10 mouse cellular contexts compared by ENCODE assay signal in the genomic region with DNA sequence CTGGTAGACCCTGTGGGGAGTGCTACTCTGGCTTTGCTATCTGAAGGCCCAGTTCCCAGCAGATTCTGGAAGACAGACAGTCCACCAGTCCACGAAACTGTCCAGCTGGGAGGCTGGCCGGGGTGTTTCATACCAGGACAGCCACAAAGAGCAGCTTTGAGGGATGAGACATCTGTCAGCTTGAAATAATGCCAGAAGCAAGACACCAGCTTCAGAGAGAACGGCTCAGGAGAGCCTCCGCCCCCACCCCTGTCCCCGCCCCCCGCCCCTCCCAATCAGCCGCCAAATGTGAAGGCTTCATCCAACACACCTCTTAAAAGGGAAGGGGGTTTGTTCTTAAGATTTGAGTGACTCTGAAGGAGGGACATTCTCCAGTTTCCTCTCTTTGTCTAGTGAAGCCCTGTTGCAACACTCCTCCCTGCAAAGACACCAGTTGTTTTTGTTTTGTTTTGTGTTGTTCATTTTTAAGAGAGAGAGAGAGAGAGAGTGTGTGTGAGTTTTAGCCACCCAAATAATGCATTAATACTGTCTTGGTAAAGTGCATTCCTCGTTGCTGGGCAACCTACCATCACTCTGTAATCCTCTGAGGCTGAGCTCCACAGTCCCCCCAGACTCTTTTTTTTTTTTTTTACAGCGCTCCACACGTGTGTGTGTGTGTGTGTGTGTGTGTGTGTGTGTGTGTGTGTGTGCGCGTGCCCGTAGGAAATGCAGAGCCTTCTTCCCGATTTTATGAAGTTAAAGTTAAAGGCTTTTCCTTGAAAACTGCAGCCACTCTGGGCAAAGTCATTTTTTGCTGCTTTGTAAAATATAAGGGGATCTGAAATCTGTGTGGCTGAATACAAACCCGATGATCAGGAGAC.
DNase-seq lines count a peak whose midpoint lies in the region; ATAC-seq and TF ChIP-seq lines count a peak whose summit lies in the region.
"Had no signal": no experiment of that assay in that cellular context is flagged by ENCODE, and none has a peak within 500 bp of the region (broad histone marks: within the 10 kb centered on the region; RNA-seq: fewer than 3 reads in every experiment).

No protein-coding gene starts in this region.

- DNase-seq in layer of hippocampus, adult 2 months (ENCODE audit: low spot score in 2 of 2): peak; percentile 35 to 47
- DNase-seq in layer of hippocampus, adult 9-10 months (ENCODE audit: low spot score): no peak
- peak; percentile 76 for DNase-seq in embryo, embryonic 9.5 days (ENCODE audit: extremely low spot score)
- peak; percentile 44 to 58 for DNase-seq in kidney, postnatal 4 days
- DNase-seq in midbrain, embryonic 11.5 days (ENCODE audit: low spot score, missing footprints): peak; percentile 93
- DNase-seq in spleen, postnatal 36 days (ENCODE audit: low spot score in 2 of 2): no peak
- no peak for DNase-seq in B cell, adult 2 months

- 0 out of 2 replicates have a peak, but pooled peaks have one; percentile 33 for ATAC-seq in heart, embryonic 11.5 days (replicated peaks; ENCODE audit: insufficient number of reproducible peaks, low FRiP score, low TSS enrichment)
- ATAC-seq in midbrain, embryonic 11.5 days (ENCODE audit: low FRiP score): peak; percentile 87

- H3K4me1 ChIP-seq in heart, embryonic 11.5 days (ENCODE audit: control insufficient read depth, insufficient read depth, low read length): peaks cover 13% of the 10 kb centered on the region
- peaks cover 43% of the 10 kb centered on the region for H3K4me1 ChIP-seq in midbrain, embryonic 11.5 days (ENCODE audit: control insufficient read depth, insufficient read depth, low read length)
- H3K4me1 ChIP-seq: liver, embryonic 15.5 days had no signal

- H3K4me2 ChIP-seq in heart, embryonic 11.5 days: peak overlapping the region; percentile 40; the same call in 1 of the 2 replicates
- peak overlapping the region; percentile 34 for H3K4me2 ChIP-seq in midbrain, embryonic 11.5 days
- H3K4me2 ChIP-seq: liver, embryonic 15.5 days had no signal

- no peak overlapping the region for H3K27ac ChIP-seq in layer of hippocampus, adult 2 months
- no peak overlapping the region; the same call in 1 of the 2 replicates for H3K27ac ChIP-seq in heart, embryonic 11.5 days (ENCODE audit: low read depth, low read length)
- H3K27ac ChIP-seq in midbrain, embryonic 11.5 days (ENCODE audit: low read depth, low read length): peak overlapping the region; percentile 71; the same call in 1 of the 2 replicates
- H3K27ac ChIP-seq: liver, embryonic 15.5 days had no signal

- no peak overlapping the region for H3K4me3 ChIP-seq in layer of hippocampus, adult 2 months
- no peak overlapping the region for H3K4me3 ChIP-seq in heart, embryonic 11.5 days (ENCODE audit: low read depth, low read length)
- no peak overlapping the region for H3K4me3 ChIP-seq in midbrain, embryonic 11.5 days (ENCODE audit: low read depth, low read length)
- H3K4me3 ChIP-seq: erythroblast, embryonic 14.5 days; liver, embryonic 15.5 days had no signal

- H3K9me3 ChIP-seq in heart, embryonic 11.5 days (replicated peaks; ENCODE audit: control insufficient read depth, low read length): no peaks in the 10 kb centered on the region
- H3K9me3 ChIP-seq in midbrain, embryonic 11.5 days (ENCODE audit: control insufficient read depth, low read length): no peaks in the 10 kb centered on the region
- H3K9me3 ChIP-seq: liver, embryonic 15.5 days had no signal

- no peaks in the 10 kb centered on the region for H3K27me3 ChIP-seq in heart, embryonic 11.5 days (ENCODE audit: control insufficient read depth, insufficient read depth, low read length)
- no peaks in the 10 kb centered on the region for H3K27me3 ChIP-seq in midbrain, embryonic 11.5 days (ENCODE audit: control insufficient read depth, insufficient read depth, low read length)
- H3K27me3 ChIP-seq: liver, embryonic 15.5 days had no signal

- H3K9ac ChIP-seq in heart, embryonic 11.5 days (ENCODE audit: low read depth, low read length): no peak overlapping the region
- 0 out of 2 replicates have a peak overlapping the region, but pooled peaks have one; percentile 12 for H3K9ac ChIP-seq in midbrain, embryonic 11.5 days (ENCODE audit: low read length)
- H3K9ac ChIP-seq: liver, embryonic 15.5 days had no signal

- 18% methylated on average over 15 of the region's 15 CpGs for WGBS in heart, embryonic 11.5 days (ENCODE audit: insufficient replicate concordance)
- 2% methylated on average over 15 of the region's 15 CpGs for WGBS in midbrain, embryonic 11.5 days

- TF ChIP-seq CTCF in layer of hippocampus, adult 2 months (conservative IDR thresholded peaks at IDR 0.05): no peak

- H3K36me3 ChIP-seq in heart, embryonic 11.5 days (ENCODE audit: control insufficient read depth, insufficient read depth, low read length): no peaks in the 10 kb centered on the region
- no peaks in the 10 kb centered on the region for H3K36me3 ChIP-seq in midbrain, embryonic 11.5 days (ENCODE audit: control insufficient read depth, insufficient read depth, low read length)
- H3K36me3 ChIP-seq: liver, embryonic 15.5 days had no signal

Comparison
In these comparisons a context has a peak if more than half of its experiments do, and no peak if none do; other contexts are left out.
1. DNase-seq: peak in layer of hippocampus, adult 2 months (2 of 2), embryo, embryonic 9.5 days (single experiment), kidney, postnatal 4 days (2 of 2) and midbrain, embryonic 11.5 days (single experiment); none in layer of hippocampus, adult 9-10 months (single experiment), spleen, postnatal 36 days (0 of 2) and B cell, adult 2 months (0 of 2).